Mouse (Mus musculus): ENCODE results near the gene Plac1.

DNA sequence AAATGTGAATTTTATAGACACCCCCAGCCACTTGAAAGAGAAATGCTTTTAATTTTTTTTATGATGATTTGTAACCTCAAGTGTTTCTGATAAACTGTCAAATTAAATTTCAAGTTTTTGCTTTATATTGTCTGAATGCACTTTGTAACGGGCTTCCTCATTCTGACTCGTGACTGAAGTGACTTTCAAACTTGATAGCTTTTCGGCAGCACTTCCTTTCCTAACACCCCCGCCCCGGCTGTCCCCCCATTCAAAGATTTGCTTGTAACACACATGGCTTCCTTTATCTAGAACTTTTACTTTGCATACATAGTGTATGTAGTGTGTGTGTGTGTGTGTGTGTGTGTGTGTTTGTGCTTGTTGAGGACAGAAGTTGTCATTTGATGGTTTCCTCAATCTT, 210.4 kb downstream of the Plac1 start:
- TF ChIP-seq CTCF (IDR thresholded peaks at IDR 0.05; ENCODE audit: borderline replicate concordance, insufficient read depth, low read depth, low read length) (no peak), POLR2A (IDR thresholded peaks at IDR 0.05; ENCODE audit: borderline replicate concordance, insufficient read depth, low read length) (no peak)
